Mouse (Mus musculus): ENCODE results near the gene Uso1.

The Uso1 gene

GRCm38 (mm10) chr5:92234939-92235557 is 97.3 kb downstream of the Uso1 start:
- in situ Hi-C loops (cut with MboI; ENCODE audit: low sequenced_read_pairs): no loop called here

DNA sequence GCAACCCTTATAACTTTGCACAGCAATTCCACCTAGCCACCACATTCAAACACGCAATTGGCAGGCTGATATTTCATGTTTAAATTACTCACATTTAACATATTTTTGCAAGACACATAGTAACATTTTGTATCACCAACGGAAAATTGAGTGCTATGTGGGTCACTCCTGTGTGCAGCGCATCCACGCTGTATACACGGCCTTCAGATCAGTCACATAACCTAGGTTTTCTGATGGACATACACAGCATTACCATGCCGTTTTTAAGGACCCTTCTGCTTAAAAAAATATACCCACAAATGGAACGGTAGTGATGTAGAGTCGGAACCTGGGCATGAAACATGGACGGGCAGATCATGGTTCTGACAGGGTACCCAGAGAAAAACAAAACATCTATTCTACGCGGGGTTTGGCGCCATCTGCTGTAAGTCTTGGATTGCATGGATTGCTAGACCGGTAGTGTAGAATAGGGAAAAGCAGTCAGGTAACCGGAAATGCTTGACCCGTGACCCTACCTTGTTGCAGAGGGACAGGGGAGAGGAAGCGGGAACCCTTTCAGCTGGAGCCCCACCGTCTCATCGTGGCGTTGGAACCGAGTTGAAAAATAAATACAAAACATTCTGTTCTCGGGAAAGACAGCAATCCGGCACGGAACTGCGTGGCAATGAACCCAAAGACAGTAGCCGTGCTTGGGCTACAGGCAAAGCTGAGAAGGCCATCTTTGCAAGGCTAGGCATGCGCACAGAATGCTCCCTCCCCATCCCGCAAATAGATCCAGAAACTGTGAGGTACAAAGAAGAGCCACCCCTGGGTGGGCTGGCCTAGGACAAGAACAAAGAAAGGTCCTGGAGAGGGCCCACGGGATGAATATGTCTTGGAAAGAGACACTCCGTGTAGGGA is 101.8 kb downstream of the Uso1 start:
- in situ Hi-C loops (cut with MboI; ENCODE audit: low sequenced_read_pairs): loop anchor here (10.0 kb wide), 1 partner anchor 45 kb away; no protein-coding TSS in a partner anchor

- in situ Hi-C loops (cut with MboI; ENCODE audit: low sequenced_read_pairs): loop anchor here (10.0 kb wide), 1 partner anchor 46 kb away; no protein-coding TSS in a partner anchor
These were observed 103.0 kb downstream of the Uso1 start for GRCm38 (mm10) chr5:92240769-92241168.

DNA sequence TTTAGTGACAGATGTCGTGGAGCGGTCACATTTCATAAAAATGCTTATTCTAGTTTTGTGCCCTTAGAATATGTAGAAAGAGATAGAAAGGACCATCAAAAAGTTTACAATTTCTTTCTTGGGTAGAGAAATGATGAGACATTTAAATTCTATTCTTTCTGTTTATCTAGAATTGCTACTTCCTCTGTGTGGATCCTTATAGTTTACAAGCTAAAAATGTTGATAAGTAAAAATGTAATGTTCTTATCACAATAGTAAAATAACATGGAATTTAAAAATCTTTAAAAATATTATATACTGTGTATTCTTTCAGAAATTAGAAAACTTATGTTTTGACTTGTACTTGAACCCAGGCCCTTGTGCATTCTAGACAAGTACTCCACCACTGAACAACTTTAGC is 107.2 kb downstream of the Uso1 start:
- in situ Hi-C loops (cut with MboI; ENCODE audit: low sequenced_read_pairs): loop anchor here (10.0 kb wide), 1 partner anchor 50 kb away; no protein-coding TSS in a partner anchor

- in situ Hi-C loops (cut with MboI; ENCODE audit: low sequenced_read_pairs): loop anchor here (10.0 kb wide), 1 partner anchor 51 kb away; no protein-coding TSS in a partner anchor
These were observed 107.7 kb downstream of the Uso1 start for GRCm38 (mm10) chr5:92245483-92245882.

- in situ Hi-C loops (cut with MboI; ENCODE audit: low sequenced_read_pairs): loop anchor here (10.0 kb wide), 1 partner anchor 54 kb away; no protein-coding TSS in a partner anchor
These were observed 110.9 kb downstream of the Uso1 start for GRCm38 (mm10) chr5:92248614-92249013.

DNA sequence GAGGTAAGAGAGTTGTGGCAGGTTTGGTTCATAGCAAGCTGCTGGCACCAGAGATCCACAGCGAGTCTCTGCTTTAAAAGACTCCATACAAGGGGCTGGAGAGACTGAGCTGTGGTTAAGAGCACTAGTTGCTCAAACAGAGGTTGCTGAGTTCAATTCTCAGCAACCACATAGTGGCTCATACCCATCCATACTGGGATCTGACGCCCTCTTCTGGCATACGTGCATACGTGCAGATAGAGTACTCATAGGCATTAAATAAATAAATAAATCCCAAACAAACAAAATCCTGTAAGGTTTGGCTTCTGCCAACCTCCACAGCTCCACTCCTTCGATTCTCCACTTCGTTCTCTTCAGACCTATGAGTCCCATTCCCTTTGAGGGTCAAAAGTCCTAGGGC is 114.3 kb downstream of the Uso1 start:
- in situ Hi-C loops (cut with MboI; ENCODE audit: low sequenced_read_pairs): no loop called here
